Mouse (Mus musculus): ENCODE measurements around the gene E2f4.

E2f4 gene

GRCm38 (mm10) chr8:105297511-105298192 is at the start of gene E2f4:
TSS of gene E2f4 (plus strand) at chr8:105297663.
- DNase-seq (ENCODE audit: low spot score in 2 of 2): peak; percentile 86 to 91

- DNase-seq (ENCODE audit: low spot score in 2 of 2): no peak
These were observed 45.5 kb upstream of the E2f4 start for GRCm38 (mm10) chr8:105251954-105252353.

- DNase-seq (ENCODE audit: low spot score in 2 of 2): no peak
These were observed 44.6 kb upstream of the E2f4 start for GRCm38 (mm10) chr8:105252680-105253537.

- DNase-seq (ENCODE audit: low spot score in 2 of 2): no peak
These were observed 43.7 kb upstream of the E2f4 start for GRCm38 (mm10) chr8:105253766-105254151.

GRCm38 (mm10) chr8:105254152-105254965 is 43.1 kb upstream of the E2f4 start:
- peak; percentile 89 to 95 for DNase-seq (ENCODE audit: low spot score in 2 of 2)

GRCm38 (mm10) chr8:105254966-105255350 is 42.5 kb upstream of the E2f4 start, which contains the start of gene B3gnt9:
TSS of gene B3gnt9 (minus strand) at chr8:105255153.
- DNase-seq (ENCODE audit: low spot score in 2 of 2): peak; percentile 84 to 87

- DNase-seq (ENCODE audit: low spot score in 2 of 2): no peak
These were observed 39.9 kb upstream of the E2f4 start for GRCm38 (mm10) chr8:105257318-105258114.

- DNase-seq (ENCODE audit: low spot score in 2 of 2): no peak
These were observed 38.3 kb upstream of the E2f4 start for GRCm38 (mm10) chr8:105258911-105259720.

GRCm38 (mm10) chr8:105259721-105260320 is 37.6 kb upstream of the E2f4 start:
- DNase-seq (ENCODE audit: low spot score in 2 of 2): peak; percentile 65 to 83

GRCm38 (mm10) chr8:105260371-105261099 is 36.9 kb upstream of the E2f4 start:
- no peak for DNase-seq (ENCODE audit: low spot score in 2 of 2)

GRCm38 (mm10) chr8:105261326-105261980 is 36.0 kb upstream of the E2f4 start:
- DNase-seq (ENCODE audit: low spot score in 2 of 2): no peak

GRCm38 (mm10) chr8:105263244-105263912 is 34.1 kb upstream of the E2f4 start:
- no peak for DNase-seq (ENCODE audit: low spot score in 2 of 2)

GRCm38 (mm10) chr8:105264024-105264982 is 33.2 kb upstream of the E2f4 start, which contains the start of the genes Tradd and Fbxl8:
TSS of gene Tradd (minus strand) at chr8:105264609.
TSS of gene Fbxl8 (plus strand) at chr8:105264648.
- peak in 1 of 2 experiments; percentile 69 for DNase-seq (ENCODE audit: low spot score in 2 of 2)

GRCm38 (mm10) chr8:105265128-105265527 is 32.3 kb upstream of the E2f4 start:
- DNase-seq (ENCODE audit: low spot score in 2 of 2): no peak

GRCm38 (mm10) chr8:105266775-105267174 is 30.7 kb upstream of the E2f4 start:
- DNase-seq (ENCODE audit: low spot score in 2 of 2): no peak

- DNase-seq (ENCODE audit: low spot score in 2 of 2): no peak
These were observed 29.0 kb upstream of the E2f4 start for GRCm38 (mm10) chr8:105268342-105269074.

Measured in urinary bladder, postnatal 4 days (tissue).